Mouse (Mus musculus): Measurements from ENCODE around the gene Vmn1r188.
A peak's percentile ranks its signal among the peaks of the same experiment; 100 is the strongest.
"Not testable (repeated sequence)": the region's sequence is repeated elsewhere in the genome, so short reads cannot be mapped to it uniquely, and the experiment has no call there.

The Vmn1r188 gene

DNA sequence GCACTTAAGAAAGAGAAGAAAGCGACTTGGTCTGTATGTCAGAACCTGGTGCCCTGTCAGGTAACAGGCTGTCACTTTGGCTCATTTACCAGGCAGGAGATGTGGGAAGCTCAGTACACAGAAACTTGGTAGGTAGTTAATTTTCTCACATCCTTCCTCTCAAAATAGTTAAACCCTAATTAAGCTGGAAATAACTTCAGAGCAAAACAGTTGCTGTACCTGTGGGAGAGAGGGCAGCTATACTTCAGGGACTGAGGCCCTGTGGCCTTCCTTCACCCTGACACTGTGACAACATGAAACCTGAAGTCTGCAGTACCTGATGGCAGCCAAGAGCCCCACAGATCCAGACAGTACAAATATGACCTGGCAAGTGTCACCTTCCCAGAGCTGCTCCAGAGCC is at the start of gene Vmn1r188:
Gene Vmn1r188, plus strand, starts transcription at position 301 of the 400 bp plus-strand sequence.
- DNase-seq (ENCODE audit: low read depth, low spot score) = not testable (repeated sequence)

DNA sequence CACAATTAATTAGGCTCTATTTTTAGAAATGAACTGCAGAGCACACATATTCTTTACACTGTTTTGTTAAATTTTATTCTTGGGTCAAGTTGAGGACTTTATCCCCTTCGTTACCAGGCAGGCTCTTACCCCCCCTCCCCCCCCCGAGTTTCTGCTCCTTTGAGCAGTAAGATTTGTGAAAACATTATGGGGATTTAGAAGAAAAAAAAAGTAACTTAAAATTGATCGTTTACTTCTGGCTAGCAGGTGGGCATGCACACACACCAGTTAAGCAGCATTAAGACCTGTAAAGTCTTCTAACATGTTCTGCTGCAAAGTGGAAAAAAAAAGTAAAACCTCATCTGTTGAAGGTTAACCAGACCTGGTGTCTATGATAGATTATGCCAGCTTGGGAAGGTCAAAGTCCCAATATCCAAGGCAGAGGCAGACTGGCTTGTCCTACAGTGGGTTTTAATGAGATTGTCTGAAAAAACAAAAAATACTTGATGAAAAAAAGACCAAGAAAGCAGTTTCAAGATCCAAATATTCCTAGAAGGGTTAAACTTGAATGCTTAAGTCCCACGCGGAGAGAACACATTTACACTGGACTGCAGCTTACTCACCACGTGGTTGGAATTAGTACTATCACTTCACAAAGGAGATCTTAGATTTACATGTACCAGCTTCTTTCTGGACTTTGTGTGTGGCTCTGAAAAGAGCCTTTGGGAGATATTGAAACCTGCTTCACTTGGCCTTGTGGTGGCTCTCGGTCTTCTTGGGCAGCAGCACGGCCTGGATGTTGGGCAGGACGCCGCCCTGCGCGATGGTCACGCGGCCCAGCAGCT is 49.6 kb upstream of the Vmn1r188 start:
- no peak for DNase-seq (ENCODE audit: low read depth, low spot score)

DNA sequence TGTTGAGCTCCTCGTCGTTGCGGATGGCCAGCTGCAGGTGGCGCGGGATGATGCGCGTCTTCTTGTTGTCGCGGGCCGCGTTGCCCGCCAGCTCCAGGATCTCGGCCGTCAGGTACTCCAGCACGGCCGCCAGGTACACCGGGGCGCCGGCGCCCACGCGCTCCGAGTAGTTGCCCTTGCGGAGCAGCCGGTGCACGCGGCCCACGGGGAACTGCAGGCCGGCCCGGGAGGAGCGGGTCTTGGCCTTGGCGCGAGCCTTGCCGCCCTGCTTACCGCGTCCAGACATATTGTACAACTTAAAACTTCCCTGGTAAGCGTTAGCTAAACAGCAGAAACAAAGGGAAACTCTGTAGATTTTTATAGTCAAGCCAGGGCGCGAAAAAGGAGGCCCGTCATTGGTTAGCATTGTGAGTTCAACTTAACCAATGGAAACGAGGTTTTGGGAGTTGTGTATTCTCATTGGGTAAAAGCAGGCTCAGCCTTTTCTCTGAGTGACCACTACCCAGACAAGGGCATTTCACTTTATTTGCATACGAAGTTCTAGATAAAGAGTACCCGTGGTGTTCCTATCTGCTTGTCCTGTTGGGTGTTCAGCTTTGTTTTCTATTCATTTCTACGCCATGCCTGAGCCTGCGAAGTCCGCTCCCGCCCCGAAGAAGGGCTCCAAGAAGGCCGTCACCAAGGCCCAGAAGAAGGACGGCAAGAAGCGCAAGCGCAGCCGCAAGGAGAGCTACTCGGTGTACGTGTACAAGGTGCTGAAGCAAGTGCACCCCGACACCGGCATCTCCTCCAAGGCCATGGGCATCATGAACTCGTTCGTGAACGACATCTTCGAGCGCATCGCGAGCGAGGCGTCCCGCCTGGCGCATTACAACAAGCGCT is 48.7 kb upstream of the Vmn1r188 start, which contains the start of the genes Hist1h2ah and Hist1h2bk:
Gene Hist1h2ah, minus strand, starts transcription at position 302 of the 882 bp plus-strand sequence.
Gene Hist1h2bk, plus strand, starts transcription at position 604 of the 882 bp plus-strand sequence.
- peak; percentile 97 for DNase-seq (ENCODE audit: low read depth, low spot score)

DNA sequence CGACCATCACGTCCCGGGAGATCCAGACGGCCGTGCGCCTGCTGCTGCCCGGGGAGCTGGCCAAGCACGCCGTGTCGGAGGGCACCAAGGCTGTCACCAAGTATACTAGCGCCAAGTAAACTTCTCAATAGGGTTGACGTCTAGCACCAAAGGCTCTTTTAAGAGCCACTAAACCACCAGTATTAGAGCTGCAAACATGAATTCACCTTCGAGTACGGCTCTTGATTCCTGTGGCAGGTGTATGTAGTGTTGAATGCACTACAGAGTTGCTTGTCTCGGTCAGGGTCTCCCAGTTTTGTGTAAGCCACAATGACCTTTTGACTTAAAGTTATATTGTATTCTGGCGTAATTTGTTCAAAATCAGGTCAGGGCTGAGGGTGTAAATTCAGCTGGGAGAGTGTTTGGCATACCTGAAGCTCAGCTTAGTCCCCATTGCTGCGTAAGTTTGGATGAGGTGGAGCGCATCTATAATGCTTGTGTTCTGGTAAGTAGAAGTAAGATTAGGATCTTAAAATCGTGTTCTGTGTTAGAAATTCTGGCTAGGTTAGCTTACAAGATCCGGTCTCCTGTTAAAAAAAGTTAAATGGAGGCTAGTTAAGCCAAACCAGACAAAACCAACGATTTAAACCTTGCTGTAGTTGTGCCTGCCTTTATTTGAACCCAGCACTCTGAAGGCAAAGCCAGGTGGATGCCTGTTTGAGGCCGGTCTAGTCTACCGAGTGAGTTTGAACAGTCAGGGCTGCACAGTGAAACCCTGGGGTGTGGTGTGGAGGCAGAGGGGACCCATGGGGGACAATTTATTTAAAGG is 47.9 kb upstream of the Vmn1r188 start:
- no peak for DNase-seq (ENCODE audit: low read depth, low spot score)

DNA sequence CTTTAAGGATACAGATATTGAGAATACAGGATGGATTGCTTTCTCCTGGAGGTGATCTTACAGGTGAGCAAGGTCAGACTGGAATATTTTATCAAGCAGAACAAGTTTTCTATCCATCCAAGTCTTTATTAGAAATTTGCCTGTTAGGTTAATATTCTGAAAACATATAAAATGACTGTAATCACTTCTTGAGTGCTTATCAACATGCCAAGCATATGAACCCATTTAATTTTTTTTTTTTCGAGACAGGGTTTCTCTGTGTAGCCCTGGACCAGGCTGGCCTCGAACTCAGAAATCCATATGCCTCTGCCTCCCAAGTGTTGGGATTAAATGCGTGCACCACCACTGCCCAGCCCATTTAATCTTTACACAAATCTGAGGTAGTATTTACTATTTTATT is 47.3 kb upstream of the Vmn1r188 start:
- DNase-seq (ENCODE audit: low read depth, low spot score) = no peak

DNA sequence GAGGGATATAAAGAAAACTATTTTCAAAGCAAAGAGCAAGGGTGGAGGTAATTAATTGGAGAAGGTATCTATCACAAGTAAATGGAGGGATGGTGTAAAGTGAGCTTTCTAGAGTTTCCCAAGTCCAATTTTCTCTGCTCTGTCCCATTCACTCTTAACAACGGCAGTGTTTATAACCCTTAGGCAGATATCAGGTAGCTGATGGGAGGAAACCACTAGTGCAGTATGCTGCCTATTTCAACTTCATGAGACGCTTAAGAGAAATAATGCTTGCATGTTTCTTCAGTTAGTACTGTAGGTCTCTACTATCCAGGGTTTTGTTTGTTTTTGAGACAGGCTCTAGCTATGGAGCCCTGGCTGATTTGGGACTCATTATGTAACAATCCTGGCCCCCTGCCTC is 46.8 kb upstream of the Vmn1r188 start:
- no peak for DNase-seq (ENCODE audit: low read depth, low spot score)

DNA sequence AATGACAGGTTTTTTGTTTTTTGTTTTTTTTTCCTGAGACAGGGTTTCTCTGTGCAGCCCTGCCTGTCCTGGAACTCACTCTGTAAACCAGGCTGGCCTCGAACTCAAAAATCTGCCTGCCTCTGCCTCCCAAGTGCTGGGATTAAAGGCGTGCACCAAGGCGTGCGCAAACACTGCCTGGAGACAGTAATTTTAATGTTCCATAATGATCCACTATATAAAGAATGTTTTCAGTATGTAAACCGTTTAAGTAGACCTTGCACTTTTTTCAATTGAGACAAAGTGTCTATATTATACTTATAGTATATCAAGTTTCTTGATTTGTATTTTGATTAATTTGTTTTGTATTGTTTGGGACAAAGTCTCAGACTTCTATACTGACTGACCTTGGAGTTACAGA is 44.9 kb upstream of the Vmn1r188 start:
- DNase-seq (ENCODE audit: low read depth, low spot score) = no peak

DNA sequence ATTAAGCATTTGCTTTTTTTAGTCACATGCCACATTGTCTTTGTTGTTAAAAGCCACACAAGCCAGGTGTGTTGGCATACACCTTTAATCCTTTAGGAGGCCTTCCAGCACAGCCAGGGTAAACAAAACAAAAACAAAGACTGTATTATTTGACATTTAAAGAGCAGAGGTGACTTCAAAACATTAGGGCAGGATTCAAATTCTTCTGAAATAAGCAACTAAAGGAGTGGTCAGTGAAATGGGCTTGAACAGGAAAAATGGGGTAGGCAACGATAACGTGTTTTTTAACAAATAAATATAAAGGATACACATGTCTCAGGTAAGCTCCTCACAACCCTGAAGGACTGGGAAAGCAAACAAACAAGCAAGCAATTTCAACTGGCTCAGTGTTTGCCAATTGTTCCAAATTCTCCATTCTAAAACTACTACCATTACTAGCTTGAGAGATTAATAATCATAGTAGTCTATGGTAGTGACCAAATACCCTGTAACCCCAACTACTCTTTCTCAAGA is 44.2 kb upstream of the Vmn1r188 start:
- DNase-seq (ENCODE audit: low read depth, low spot score) = no peak

DNA sequence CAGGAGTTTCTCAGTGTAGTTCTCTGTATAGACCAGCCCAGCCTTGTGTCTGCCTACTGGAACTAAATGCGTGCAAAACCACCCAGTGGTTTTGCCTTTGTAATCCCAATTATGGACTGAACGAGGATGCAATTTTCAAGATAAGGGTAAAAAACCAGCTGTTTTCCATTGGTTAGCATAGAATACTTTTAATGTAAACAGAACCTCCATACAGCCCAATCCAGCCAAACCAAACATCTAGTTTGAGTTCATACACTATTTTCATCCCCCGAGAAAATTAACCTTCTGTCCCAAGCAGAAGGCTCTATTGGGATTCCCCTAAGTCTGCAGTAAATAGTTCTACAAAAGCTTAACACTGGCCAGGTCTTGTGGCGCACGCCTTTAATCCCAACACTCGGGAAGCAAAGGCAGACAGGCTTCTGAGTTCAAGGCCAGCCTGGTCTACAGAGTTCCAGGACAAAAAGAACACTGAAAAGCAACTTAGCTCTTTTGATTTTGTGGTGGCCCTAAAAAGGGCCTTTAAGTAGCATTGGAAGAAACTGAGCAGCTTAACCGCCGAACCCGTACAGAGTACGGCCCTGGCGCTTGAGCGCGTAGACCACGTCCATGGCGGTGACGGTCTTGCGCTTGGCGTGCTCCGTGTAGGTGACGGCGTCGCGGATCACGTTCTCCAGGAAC is 43.6 kb upstream of the Vmn1r188 start:
- peak; percentile 61 for DNase-seq (ENCODE audit: low read depth, low spot score)

DNA sequence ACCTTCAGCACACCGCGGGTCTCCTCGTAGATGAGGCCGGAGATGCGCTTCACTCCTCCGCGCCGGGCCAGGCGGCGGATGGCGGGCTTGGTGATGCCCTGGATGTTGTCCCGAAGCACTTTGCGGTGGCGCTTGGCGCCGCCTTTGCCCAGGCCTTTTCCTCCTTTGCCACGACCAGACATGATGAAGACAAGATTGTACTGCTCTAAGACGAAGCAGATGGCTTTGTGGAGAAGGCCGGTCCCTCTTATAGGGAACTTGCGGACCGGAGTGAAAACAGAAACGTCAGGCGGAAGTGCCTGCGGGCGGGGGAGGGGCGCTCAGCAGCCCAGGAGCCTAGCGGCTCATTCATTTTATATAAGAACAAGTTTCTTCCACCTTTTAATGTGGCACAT is 43.1 kb upstream of the Vmn1r188 start, which contains the start of gene Hist1h4i:
Gene Hist1h4i, minus strand, starts transcription at position 221 of the 395 bp plus-strand sequence.
- DNase-seq (ENCODE audit: low read depth, low spot score) = peak; percentile 97

DNA sequence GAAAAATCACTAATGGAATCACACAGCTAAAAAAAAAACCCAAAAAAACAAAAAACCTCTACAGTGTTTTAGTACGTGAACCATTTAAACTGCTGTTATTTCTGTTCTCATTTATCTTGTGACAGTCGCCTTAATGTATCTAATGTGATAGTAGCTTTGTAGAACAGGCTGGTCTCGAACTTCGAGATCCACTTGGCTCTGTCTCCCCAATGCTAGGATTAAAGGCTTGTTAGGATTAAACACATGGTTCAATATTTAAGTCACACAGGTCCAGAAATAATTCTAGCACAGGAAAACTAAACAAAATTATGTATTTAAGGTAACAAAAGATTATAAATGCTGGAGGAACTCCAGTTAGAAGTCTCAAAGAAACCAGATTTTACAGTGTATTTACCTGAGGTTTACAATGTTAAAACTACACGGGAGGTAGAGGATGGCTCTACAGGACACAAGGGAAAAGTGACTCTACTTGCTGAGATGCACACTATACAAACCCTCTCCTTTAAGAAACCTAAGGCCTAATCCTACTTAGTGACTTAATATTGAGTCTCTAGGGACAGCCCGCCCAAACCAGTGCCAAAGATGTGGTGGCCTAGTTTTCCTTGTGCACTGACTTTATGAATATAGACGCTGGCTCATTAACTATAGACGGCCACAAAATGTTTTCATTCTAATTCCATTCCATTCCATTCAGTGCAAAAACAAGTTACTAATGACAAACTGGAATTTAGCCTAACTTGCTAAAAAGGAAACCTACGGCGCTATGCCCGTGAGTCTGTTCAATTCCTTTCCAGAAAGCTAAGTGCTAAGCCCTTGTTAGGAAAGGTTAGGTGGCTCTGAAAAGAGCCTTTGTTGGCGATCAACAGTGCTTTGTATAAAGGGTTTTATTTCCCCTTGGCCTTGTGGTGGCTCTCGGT is 42.3 kb upstream of the Vmn1r188 start:
- peak; percentile 58 for DNase-seq (ENCODE audit: low read depth, low spot score)

DNA sequence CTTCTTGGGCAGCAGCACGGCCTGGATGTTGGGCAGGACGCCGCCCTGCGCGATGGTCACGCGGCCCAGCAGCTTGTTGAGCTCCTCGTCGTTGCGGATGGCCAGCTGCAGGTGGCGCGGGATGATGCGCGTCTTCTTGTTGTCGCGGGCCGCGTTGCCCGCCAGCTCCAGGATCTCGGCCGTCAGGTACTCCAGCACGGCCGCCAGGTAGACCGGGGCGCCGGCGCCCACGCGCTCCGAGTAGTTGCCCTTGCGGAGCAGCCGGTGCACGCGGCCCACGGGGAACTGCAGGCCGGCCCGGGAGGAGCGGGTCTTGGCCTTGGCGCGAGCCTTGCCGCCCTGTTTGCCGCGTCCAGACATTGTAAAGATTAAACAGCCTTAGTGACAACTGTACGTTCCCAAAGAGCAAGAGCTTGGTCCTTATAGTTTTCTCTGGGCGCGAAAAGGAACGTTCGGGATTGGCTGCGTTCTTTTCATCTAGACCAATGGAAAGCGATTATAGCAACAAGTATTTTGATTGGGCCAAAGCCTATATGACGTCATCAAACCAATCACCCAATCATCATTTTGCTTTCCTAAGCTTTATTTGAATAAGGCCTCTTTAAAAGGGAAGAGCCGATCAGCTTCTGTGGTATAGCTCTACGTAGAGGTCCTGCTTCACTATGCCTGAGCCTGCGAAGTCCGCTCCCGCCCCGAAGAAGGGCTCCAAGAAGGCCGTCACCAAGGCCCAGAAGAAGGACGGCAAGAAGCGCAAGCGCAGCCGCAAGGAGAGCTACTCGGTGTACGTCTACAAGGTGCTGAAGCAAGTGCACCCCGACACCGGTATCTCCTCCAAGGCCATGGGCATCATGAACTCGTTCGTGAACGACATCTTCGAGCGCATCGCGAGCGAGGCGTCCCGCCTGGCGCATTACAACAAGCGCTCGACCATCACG is 41.4 kb upstream of the Vmn1r188 start, which contains the start of the genes Hist1h2ag and Hist1h2bj:
Gene Hist1h2ag, minus strand, starts transcription at position 377 of the 935 bp plus-strand sequence.
Gene Hist1h2bj, plus strand, starts transcription at position 647 of the 935 bp plus-strand sequence.
- peak; percentile 100 for DNase-seq (ENCODE audit: low read depth, low spot score)

DNA sequence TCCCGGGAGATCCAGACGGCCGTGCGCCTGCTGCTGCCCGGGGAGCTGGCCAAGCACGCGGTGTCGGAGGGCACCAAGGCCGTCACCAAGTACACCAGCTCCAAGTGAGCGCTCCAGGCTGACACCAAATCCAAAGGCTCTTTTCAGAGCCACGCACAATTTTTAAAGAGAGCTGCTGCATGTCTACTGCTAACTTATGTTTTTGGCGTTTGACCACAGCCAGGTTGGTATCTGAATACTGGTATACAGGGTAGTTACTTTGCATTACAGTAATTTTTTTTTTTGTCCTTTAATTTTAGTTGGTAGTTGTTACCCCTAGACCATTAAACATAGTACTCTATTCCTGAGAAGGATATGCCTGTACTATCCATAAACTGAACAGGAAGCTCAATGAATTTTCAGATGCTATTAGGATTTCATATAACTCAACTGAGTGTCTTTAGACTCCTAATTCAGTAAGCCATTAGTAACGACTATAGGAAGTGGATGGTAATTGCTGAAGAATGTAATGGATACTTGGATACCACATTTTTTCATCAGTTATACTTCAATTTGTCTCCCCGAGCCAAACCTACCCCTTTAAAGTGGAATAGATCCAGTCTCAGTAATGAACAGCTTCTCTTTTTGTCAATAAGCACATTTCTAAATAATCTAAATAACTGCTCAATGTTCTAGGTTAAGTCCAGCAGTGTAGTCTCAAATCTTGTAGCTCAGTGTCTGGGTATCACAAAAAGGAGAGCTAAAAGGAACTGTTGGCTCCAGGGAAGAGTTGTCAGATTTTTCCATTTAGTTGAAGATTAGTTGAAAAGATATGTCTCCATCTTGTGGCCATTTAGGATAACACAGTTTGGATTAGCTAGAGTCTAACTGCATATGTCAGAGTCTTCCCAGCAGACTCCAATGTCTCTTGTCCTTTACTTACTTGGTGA is 40.5 kb upstream of the Vmn1r188 start:
- peak; percentile 76 for DNase-seq (ENCODE audit: low read depth, low spot score)

DNA sequence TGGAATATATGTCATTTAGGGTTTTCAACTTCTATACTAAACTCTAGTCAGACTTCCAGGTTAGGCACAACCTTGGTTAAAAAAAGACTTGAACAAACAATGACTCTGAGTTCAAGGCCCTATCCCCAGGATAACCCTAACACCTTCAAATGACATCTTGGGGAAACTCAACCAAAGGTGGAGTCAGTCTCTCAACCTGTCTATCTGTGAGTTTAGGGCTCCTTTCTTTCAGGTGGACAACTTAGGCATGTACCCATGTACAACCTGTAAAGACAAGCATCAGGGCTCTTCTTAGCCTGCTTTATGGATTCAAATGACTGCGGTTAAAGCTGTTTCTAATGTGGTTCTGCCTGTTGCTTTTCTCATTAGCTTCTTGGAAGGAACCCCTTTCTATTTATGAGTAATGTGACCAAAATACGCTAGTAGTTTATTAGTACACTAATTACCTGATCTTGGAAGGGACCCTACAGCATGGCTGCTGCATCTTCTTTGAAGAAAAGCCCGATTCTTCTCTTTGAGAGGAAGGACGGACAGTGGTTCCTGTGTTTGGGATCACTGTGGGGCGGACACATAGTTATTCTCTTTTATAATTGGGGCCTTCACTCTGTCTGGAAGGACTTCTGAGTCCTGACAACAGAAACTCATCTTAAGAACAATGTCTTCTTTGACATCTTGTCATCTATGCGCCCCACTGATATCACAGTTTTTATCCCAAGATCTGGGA is 39.6 kb upstream of the Vmn1r188 start:
- no peak for DNase-seq (ENCODE audit: low read depth, low spot score)

DNA sequence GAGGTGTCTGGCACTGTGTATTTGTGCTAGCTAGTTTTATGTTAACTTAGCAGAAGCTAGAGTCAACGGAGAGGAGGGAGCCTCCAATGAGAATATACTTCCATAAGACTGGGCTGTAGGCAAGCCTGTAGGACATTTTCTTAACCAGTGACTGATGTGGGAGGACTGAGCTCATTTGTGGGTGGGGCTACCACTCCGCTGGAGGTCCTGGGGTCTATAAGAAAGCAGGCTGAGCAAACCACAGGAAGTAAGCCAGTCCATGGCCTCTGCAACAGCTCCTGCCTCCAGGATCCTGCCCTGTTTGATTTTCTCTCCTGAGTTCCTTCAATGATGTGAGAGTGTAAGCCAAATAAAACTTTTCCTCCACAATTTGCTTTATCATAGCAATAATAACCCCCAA is 38.9 kb upstream of the Vmn1r188 start:
- DNase-seq (ENCODE audit: low read depth, low spot score) = no peak

DNA sequence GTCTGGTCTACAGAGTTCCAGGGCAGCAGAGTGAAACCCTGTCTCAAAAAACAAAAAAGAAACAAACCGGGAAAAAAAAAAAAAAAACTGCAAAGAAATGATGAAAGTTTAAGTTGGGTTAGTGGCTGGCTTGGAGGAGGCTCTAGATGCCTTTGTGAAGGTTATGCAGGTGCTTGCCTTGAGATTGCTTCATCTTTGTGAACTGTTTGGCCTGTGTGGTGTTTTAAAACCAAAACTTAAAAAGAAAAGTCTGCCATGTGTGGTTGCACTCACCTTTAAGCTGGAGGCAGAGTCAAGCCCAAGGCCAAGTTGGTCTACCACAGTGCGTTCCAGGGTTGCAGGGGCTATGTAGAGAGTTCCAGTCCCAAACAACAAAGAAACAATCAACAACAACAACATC is 35.2 kb upstream of the Vmn1r188 start:
- DNase-seq (ENCODE audit: low read depth, low spot score) = no peak
